Mouse (Mus musculus): ENCODE data around the gene Slc24a4.

DNA sequence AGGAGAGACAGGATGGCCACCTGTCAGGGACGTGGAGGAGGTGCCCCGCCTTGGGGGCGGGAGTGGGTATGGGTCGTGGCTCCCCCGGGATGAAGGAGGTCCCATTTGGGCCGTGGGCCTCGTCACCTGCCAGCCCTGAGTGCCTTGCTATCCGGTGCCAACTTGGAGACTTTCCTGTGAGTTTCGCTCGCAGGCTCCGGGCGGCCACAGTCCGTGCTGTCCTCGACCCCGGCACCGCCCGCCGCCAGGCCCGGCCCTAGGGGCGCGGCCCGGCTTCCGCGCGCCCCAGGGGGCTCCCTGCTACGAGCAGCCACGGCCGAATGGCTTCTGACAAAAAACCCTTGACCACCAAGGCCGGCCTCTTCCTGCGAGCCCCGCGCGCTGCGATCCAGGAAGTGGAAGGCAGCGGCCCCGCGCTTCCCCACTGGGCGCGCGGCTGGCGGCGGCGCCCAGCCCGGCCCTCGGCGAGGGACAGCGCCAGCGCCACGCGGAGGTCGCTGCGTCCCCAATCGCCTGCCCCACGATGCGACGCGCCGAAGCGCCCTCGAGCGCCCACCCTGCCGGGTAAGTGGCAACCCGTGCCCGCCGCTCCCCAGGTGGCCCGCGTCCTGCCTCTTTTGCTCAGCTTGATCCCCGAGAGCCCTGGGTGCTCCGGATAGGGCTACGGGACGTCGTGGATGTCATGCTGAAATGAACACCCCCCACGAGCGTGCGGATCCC is 154.4 kb downstream of the Slc24a4 start, which contains the start of gene Rin3:
- TF ChIP-seq CTCF (IDR thresholded peaks at IDR 0.05; ENCODE audit: low read depth, low read length) (no peak), GATA1 (IDR thresholded peaks at IDR 0.05; ENCODE audit: borderline replicate concordance, low read length) (no peak)

All from G1E (cell line).